Mouse (Mus musculus): ENCODE measurements around the gene Trim71.

- TF ChIP-seq CTCF (IDR thresholded peaks at IDR 0.05 in 2 of 3, conservative IDR thresholded peaks at IDR 0.05 in 1 of 3; ENCODE audit: control insufficient read depth in 1 of 3, insufficient read depth in 1 of 3, low read depth in 2 of 3, low read length in 3 of 3, poor library complexity in 1 of 3, severe bottlenecking in 1 of 3): no peak
- TF ChIP-seq TAL1 (IDR thresholded peaks at IDR 0.05; ENCODE audit: low read length): no peak
- no peak for TF ChIP-seq CHD2 (IDR thresholded peaks at IDR 0.05; ENCODE audit: low read length)
- TF ChIP-seq HCFC1 (IDR thresholded peaks at IDR 0.05; ENCODE audit: low read depth, low read length): no peak
- TF ChIP-seq GATA1 (IDR thresholded peaks at IDR 0.05; ENCODE audit: low read depth, low read length): no peak
- TF ChIP-seq POLR2A (IDR thresholded peaks at IDR 0.05; ENCODE audit: control insufficient read depth in 1 of 2, insufficient read depth in 1 of 2, low read depth in 1 of 2, low read length in 2 of 2, poor library complexity in 1 of 2): no peak
- no peak for TF ChIP-seq EP300 (IDR thresholded peaks at IDR 0.05; ENCODE audit: low read depth in 1 of 2, low read length in 2 of 2)
- TF ChIP-seq MAFK (IDR thresholded peaks at IDR 0.05; ENCODE audit: borderline replicate concordance, low read depth, low read length): no peak
Observed at GRCm38 (mm10) chr9:114573528-114573927, 9.4 kb upstream of the Trim71 start.

All from MEL (cell line).